Mouse (Mus musculus) gastrocnemius, postnatal 4 days (tissue): ENCODE measurements at regions not wholly inside any gene's neighbourhood (a gene's known extent, or its start where the extent isn't known, plus 50 kb on each side); places are given as distances from the start of the nearest gene placed in this dataset.

Source experiments
- DNase-seq, 2 experiments: peaks; one replicate each; pipeline ENCODE4 v3.0.0; 2021 to 2022; ENCODE audit warnings: low spot score in 2 of 2, mixed read lengths in 2 of 2

GRCm38 (mm10) chr13:107645121-107645864, 399.0 kb upstream of the Smim15 start:
- no peak for DNase-seq

- no peak for DNase-seq
Measured at GRCm38 (mm10) chr13:107644705-107645104, 399.5 kb upstream of the Smim15 start.

- no peak for DNase-seq
Measured at GRCm38 (mm10) chr13:107641926-107642657, 402.2 kb upstream of the Smim15 start.

- DNase-seq = no peak
Measured at GRCm38 (mm10) chr13:107639620-107640019, 404.6 kb upstream of the Smim15 start.

- no peak for DNase-seq
Measured at GRCm38 (mm10) chr13:107637269-107637668, 407.0 kb upstream of the Smim15 start.

GRCm38 (mm10) chr13:107635114-107635513, 409.1 kb upstream of the Smim15 start:
- no peak for DNase-seq

GRCm38 (mm10) chr13:107627073-107627472, 417.2 kb upstream of the Smim15 start:
- DNase-seq = no peak

- DNase-seq = no peak
Measured at GRCm38 (mm10) chr13:107626670-107627069, 417.6 kb upstream of the Smim15 start.

- DNase-seq = no peak
Measured at GRCm38 (mm10) chr13:107621337-107621736, 422.9 kb upstream of the Smim15 start.

- DNase-seq = no peak
Measured at GRCm38 (mm10) chr13:107620887-107621286, 423.4 kb upstream of the Smim15 start.

- no peak for DNase-seq
Measured at GRCm38 (mm10) chr13:107620210-107620609, 424.0 kb upstream of the Smim15 start.

GRCm38 (mm10) chr13:107619430-107619927, 424.8 kb upstream of the Smim15 start:
- no peak for DNase-seq

- DNase-seq = no peak
Measured at GRCm38 (mm10) chr13:107618796-107619429, 425.3 kb upstream of the Smim15 start.

- no peak for DNase-seq
Measured at GRCm38 (mm10) chr13:107618369-107618771, 425.9 kb upstream of the Smim15 start.

GRCm38 (mm10) chr13:107617582-107617981, 426.7 kb upstream of the Smim15 start:
- no peak for DNase-seq

- DNase-seq = no peak
Measured at GRCm38 (mm10) chr13:107616775-107617174, 427.5 kb upstream of the Smim15 start.

- DNase-seq = no peak
Measured at GRCm38 (mm10) chr13:107608996-107609503, 435.2 kb upstream of the Smim15 start.

- DNase-seq = no peak
Measured at GRCm38 (mm10) chr13:107607294-107607693, 437.0 kb upstream of the Smim15 start.

GRCm38 (mm10) chr13:107602149-107602548, 442.1 kb upstream of the Smim15 start:
- no peak for DNase-seq

GRCm38 (mm10) chr13:107601132-107601439, 443.2 kb upstream of the Smim15 start:
- DNase-seq = no peak

GRCm38 (mm10) chr13:107600331-107601131, 443.7 kb upstream of the Smim15 start:
- no peak for DNase-seq
